Mouse (Mus musculus) cerebellum, adult 11 months (tissue): ENCODE data around the gene Pcsk6.

Experiments used
- DNase-seq: peaks from one replicate; pipeline ENCODE4 v3.0.0; 2022

Pcsk6 gene

GRCm38 (mm10) chr7:66058703-66059102, 197.2 kb downstream of the Pcsk6 start, which contains the start of gene Snrpa1:
TSS of gene Snrpa1 (plus strand) at chr7:66059003.
- DNase-seq = no peak

GRCm38 (mm10) chr7:66060066-66060956, 198.8 kb downstream of the Pcsk6 start:
- peak; percentile 76 for DNase-seq

- no peak for DNase-seq
These were observed 199.5 kb downstream of the Pcsk6 start for GRCm38 (mm10) chr7:66061057-66061456.

DNA sequence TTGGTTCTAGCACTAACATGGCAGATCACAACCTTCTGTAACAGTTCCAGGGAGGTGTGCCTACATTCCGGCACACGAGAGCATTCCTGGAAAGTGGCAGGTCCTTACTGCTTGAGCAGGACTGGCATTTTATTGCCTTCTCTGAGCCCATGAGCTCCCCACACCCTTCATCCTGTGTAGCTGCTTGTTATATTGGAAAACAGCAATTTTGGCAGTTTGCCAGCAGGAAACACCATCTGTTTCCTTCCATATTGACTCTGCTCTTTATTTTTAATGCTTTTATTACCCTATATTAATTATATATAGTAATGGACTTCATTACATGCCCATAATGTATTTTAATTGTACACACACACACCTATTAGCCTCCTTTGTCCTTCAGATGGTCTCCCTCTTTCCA, 214.9 kb downstream of the Pcsk6 start:
- no peak for DNase-seq

DNA sequence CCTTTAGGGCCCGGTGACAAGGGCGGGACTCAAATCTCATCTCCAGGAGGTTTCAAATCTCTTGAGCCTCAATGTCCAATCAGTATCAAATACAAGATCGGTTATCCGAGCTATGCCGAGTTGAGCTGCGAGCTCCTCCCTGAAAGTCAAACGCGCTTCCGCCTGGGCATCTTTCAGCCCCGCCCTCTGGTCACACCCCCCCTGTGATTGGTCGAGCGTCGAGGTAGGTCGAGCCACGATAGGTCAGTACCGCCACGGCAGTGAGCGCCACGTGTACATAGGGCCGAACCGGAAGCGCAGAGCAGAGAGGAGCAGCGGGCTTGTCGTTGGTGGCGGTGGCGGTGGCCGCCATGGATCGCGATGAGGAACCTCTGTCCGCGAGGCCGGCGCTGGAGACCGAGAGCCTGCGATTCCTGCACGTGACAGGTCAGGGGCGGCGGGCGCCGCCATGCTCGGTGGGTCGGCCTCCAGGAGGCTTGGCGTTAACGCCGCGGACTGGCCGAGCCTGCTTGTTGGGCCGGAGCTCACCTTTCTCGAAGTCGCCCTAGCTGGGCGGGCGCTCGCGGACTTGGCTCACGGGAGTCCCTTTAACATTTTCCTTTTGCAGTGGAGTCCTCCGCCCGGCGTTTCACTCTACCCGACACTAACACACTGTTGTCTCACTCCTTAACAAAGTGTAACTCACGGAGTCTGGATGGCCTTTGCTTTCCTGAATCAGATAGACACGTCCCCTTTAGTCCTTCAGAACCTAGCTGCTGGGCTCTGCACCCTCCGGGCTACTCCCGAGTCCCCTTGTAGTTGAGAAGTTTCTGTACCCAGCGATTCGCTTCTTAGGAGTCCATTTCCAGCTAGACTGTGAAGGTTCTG, 218.1 kb downstream of the Pcsk6 start, which contains the start of gene Selenos:
Gene Selenos (plus strand): TSS at position 286 of the 867 bp plus-strand sequence.
- peak; percentile 91 for DNase-seq

- DNase-seq = no peak
These were observed 218.7 kb downstream of the Pcsk6 start for GRCm38 (mm10) chr7:66080231-66080613.

DNA sequence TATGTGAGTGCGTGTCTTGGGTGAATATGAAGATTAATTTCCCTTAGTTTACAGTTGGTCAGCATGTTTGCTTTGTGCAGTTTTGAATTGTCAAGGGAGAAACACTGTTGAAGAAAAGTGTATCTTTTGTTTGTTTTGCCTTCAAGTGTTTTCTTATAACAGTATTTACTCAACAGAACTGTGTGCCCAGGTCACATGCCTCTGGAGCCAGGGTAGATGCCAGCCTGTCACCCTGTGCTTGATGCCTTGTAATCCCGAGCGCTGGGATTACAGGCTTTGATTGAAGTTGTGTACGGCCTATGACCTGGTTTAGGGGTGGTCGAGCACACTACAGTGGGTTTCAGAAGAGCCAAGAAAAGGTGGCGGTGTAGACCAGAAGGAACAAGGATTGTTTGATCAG, 222.2 kb downstream of the Pcsk6 start:
- no peak for DNase-seq

DNA sequence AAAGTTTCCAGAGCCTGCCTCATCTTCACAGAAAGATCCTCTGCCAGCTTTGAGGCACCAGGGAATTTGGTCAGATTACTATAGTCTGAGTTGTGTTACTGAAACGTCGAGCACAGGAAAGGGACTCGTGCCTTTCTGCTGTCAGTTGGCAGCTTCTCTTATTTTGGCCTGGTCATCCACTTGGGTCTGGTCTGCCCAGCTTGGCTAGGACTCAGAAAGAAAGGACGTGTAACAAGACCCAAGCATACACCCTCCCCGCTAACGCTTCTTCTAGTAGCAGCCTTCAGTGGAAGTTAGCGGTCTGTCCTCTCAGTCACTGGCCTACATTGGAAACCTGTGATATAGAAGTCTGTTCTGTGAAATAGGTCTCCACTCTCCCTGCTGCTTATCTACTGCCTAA, 223.0 kb downstream of the Pcsk6 start:
- no peak for DNase-seq

- no peak for DNase-seq
These were observed 226.1 kb downstream of the Pcsk6 start for GRCm38 (mm10) chr7:66087652-66088051.

- no peak for DNase-seq
These were observed 226.5 kb downstream of the Pcsk6 start for GRCm38 (mm10) chr7:66088077-66088476.

- no peak for DNase-seq
These were observed 229.2 kb downstream of the Pcsk6 start for GRCm38 (mm10) chr7:66090676-66091190.

DNA sequence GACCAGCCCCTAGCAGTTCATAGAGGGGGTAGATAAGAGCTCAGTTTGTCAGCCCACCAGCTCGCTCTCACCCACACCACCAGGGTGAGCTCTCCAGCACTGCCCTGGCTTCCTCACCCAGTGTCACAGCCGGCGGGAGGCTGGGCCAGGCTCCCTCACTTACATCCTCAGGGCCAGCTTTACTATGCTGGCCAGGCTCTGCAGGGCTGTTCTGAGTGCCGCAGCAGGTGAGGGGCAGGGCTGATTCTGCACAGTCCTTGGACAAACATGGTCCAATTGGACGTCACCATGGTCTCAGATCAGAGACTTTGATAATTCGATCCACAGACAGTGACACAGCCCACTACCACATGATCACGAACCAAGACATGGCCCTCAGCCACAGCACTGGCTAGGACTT, 230.0 kb downstream of the Pcsk6 start:
- no peak for DNase-seq

- DNase-seq = peak; percentile 33
These were observed 231.1 kb downstream of the Pcsk6 start for GRCm38 (mm10) chr7:66092656-66093055.

- DNase-seq = peak; percentile 40
These were observed 232.6 kb downstream of the Pcsk6 start for GRCm38 (mm10) chr7:66094141-66094540.

DNA sequence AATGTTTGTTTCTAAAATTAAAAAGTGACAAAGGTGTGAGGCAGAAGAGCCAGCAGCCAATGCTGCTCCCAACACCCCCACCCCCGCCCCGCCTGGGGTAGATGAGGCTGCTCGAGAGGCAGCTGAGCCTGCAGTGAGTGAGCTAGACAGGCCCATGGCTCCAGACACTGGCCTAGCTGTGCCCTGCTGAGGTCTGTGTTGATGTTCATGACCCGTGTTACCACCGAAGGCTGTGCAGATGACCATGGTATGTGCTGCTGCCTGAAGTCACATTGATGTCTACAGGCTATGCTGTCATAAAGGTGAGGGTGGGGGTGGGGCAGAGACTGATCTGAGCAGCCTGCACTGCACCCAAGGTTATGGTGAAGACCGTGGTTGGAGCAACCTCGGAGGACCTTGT, 237.3 kb downstream of the Pcsk6 start:
- DNase-seq = no peak
